Mouse (Mus musculus) urinary bladder, adult 18-20 months (tissue): Measurements from ENCODE around the gene Zfp980.
"Not testable (repeated sequence)": the region's sequence is repeated elsewhere in the genome, so short reads cannot be mapped to it uniquely, and the experiment has no call there.

Experiments used
- DNase-seq, 2 experiments: peaks; one replicate each; pipeline ENCODE4 v3.0.0; 2022; ENCODE audit warnings: low spot score in 2 of 2, mixed read lengths in 2 of 2

Zfp980 gene

GRCm38 (mm10) chr4:145670385-145670784, at the start of gene Zfp980:
Gene Zfp980 (plus strand): TSS chr4:145670685.
- not testable (repeated sequence) for DNase-seq

DNA sequence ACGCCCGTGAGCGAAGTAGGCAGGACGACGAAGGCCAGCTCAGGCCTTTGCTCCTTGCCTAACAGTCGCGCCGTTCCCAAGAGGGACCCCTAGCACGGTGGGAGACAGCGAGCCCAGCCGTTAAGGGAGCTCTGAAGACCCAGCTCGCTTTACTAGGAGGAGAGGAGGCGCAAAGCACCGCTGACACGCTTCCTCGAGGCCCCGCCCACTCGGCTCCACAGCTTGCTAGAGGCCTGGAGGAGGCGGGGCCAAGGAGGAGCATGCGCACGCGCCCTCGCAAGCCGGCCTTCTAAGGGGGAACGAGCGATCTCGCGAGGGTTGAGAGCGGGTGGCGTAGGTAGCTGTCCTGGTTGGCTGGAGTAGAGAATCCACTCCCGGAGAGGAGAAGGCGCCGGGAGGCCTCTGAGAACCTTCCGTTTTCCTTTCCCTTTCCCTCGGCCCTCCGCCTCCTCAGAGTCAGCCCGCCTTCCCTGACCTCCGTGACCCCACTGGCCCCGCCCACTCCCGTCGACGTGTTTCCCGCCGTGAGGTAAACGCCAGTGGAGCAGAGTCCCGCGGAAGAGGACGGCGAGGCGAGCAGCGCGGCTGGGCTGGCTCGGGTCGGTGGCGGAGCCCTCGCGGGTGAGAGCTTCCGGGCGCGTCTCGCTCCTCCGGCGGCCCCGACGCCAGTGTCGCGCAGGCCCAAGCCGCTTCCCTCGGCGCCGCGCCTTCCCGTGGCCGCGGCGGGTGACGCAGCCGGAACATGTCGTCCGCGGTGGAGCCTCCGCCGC, 29.9 kb upstream of the Zfp980 start:
- not testable (repeated sequence) for DNase-seq

- DNase-seq: not testable (repeated sequence)
Measured at GRCm38 (mm10) chr4:145674286-145674780, 3.8 kb downstream of the Zfp980 start.

- not testable (repeated sequence) for DNase-seq
Measured at GRCm38 (mm10) chr4:145680217-145680616, 9.7 kb downstream of the Zfp980 start.

GRCm38 (mm10) chr4:145680672-145681387, 10.3 kb downstream of the Zfp980 start:
- DNase-seq: not testable (repeated sequence)

DNA sequence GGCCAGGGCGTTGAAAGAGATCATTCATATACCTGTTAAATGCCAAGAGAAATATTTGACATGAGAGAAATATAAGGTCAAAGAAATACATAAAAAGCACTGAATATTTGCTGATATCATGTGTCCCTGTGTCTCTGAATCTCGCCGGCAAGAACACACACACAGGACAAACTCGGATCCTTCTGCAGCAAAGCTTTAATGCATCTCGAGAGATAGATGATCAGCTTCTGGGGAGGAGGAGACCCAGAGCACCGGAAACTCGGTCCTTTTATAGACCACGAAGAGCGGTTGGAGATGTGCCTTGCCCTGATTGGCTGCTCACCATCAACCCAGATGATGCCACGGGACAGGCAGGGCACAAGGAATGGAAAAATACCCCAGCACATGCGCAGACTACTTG, 11.5 kb downstream of the Zfp980 start:
- not testable (repeated sequence) for DNase-seq

DNA sequence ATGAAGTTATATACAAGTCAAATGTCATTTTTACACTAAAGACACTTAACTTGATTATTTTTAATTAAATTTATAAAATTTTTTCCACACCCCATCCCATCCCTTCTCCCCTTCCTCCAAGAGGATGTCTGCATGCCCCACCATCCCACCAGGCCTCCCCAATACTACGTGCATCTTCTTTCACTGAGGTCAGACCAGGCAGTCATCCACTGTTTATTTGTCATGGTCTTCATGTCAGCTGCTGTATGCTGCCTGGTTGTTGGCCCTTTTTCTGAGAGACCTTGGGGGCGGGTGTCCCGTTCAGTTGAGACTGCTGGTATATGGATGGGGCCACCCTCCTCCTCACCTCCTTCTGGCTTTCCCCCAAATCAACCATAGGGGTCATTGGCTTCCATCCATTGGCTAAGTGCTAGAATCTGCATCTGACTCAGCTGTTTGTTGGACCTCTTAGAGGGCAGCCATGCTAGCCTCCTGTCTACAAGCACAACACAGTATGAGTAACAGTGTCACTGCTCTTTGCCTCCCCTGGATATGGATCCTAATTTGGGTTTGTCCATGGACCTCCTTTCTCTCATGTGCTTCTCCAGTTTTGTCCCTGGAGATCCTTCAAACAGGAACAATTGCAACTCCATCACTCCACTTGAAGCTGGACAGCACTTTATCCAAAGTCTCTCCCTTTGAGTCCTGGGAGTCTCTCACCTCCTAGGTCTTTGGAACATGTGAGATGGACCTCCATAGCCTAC, 12.7 kb downstream of the Zfp980 start:
- not testable (repeated sequence) for DNase-seq

- DNase-seq: not testable (repeated sequence)
Measured at GRCm38 (mm10) chr4:145686061-145686460, 15.6 kb downstream of the Zfp980 start.

DNA sequence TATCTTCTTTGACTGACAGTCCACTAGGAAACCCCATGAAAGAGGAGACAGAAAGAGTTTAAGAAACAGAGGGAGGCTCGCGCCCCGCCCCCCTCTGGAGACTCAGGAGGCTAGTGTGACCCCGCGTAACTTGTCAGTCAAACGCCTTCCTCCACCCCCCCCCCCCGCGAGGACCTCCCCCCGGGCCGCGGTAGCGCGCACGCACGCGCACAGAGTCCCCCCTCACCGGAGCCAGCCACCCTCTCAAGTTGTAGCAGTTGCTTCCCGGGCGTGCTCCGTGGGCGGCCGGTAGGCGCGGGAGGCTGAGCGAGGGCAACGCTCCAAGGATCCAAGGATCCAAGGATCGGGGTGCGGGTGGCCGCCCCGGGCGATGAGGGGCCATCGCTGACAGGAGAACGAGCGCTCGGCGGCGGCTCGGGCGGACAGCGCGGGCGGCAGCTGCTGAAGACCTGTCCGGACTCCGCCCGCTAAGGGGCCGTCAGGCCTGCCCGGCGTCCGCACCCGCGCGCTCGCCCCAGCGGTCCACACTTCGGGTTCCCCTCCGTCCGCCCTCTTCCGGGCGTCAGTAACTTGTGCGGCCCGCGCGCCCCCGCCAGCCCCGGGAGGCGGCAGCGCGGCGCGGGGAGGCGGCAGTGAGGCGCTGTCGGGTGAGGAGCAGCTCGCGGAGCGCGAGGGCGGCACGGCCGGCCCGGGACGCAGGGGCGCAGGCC, 74.6 kb downstream of the Zfp980 start:
- not testable (repeated sequence) for DNase-seq

- not testable (repeated sequence) for DNase-seq
Measured at GRCm38 (mm10) chr4:145745645-145745991, 75.1 kb downstream of the Zfp980 start.
